Mouse (Mus musculus): ENCODE measurements at regions not wholly inside any gene's neighbourhood (a gene's known extent, or its start where the extent isn't known, plus 50 kb on each side); places are given as distances from the start of the nearest gene placed in this dataset.

GRCm38 (mm10) chr2:137493600-137493999 lies 377.2 kb upstream of the Jag1 start:
- no peak overlapping the region for H3K27ac ChIP-seq
- ATAC-seq (ENCODE audit: insufficient number of reproducible peaks, insufficient read depth, low FRiP score, low TSS enrichment, low read depth) = no peak
- H3K4me2 ChIP-seq = no peak overlapping the region
- H3K27me3 ChIP-seq = no peaks in the 10 kb centered on the region
- no peak overlapping the region for H3K9ac ChIP-seq (replicated peaks)
- WGBS = 88% methylated on average over 5 of the region's 5 CpGs
- H3K4me3 ChIP-seq (replicated peaks) = no peak overlapping the region
- H3K9me3 ChIP-seq = no peaks in the 10 kb centered on the region
- H3K4me1 ChIP-seq (replicated peaks) = no peaks in the 10 kb centered on the region
- H3K36me3 ChIP-seq = no peaks in the 10 kb centered on the region

DNA sequence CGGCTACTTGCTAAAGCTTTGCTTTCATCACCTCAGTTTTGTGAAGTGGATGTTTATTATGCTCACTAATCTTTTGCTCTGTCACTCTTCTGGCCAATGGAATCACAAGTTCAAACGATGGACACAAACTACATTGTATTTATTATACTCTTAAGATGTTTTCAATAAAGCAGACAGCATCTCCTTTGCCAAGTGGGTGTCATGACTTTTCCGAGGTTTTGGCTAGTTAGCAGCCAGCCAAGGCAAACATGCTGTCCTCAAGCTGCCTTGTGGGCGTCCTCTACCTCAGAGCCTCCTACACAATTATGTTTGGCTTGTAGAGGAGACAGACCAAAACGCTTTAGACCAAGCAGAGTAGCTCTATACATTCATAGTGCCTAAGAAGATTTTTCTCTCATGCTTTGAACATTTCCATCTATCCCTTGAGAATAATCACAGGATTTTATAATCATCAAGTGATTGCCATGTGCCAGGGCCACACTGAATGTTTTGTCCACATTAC lies 372.8 kb upstream of the Jag1 start:
- ATAC-seq (ENCODE audit: insufficient number of reproducible peaks, insufficient read depth, low FRiP score, low TSS enrichment, low read depth) = no peak
- WGBS = 29% methylated on average over 5 of the region's 5 CpGs

GRCm38 (mm10) chr2:137468769-137469168 lies 352.3 kb upstream of the Jag1 start:
- Histone ChIP-seq H3K4me1 (replicated peaks) (0 out of 2 replicates have a peak, but pooled peaks cover 6% of the 10 kb centered on the region), H3K9me3 (no peaks in the 10 kb centered on the region), H3K36me3 (no peaks in the 10 kb centered on the region), H3K27ac (no peak overlapping the region), H3K4me3 (replicated peaks) (no peak overlapping the region), H3K4me2 (no peak overlapping the region), H3K9ac (replicated peaks) (no peak overlapping the region), H3K27me3 (no peaks in the 10 kb centered on the region)
- ATAC-seq (ENCODE audit: insufficient number of reproducible peaks, insufficient read depth, low FRiP score, low TSS enrichment, low read depth) = no peak
- 54% methylated on average over 1 of the region's 1 CpGs for WGBS

More for the DNA sequence above, 372.8 kb upstream of the Jag1 start:
- H3K36me3 ChIP-seq = no peaks in the 10 kb centered on the region
- no peaks in the 10 kb centered on the region for H3K4me1 ChIP-seq (replicated peaks)
- H3K27ac ChIP-seq = no peak overlapping the region
- no peaks in the 10 kb centered on the region for H3K27me3 ChIP-seq
- H3K9ac ChIP-seq (replicated peaks) = no peak overlapping the region
- no peak overlapping the region for H3K4me3 ChIP-seq (replicated peaks)
- H3K4me2 ChIP-seq = no peak overlapping the region
- no peaks in the 10 kb centered on the region for H3K9me3 ChIP-seq

- Histone ChIP-seq H3K27ac (no peak overlapping the region), H3K4me1 (replicated peaks) (no peaks in the 10 kb centered on the region), H3K36me3 (no peaks in the 10 kb centered on the region), H3K4me2 (no peak overlapping the region), H3K4me3 (replicated peaks) (no peak overlapping the region), H3K9me3 (no peaks in the 10 kb centered on the region), H3K27me3 (no peaks in the 10 kb centered on the region), H3K9ac (replicated peaks) (no peak overlapping the region)
- ATAC-seq (ENCODE audit: insufficient number of reproducible peaks, insufficient read depth, low FRiP score, low TSS enrichment, low read depth) = no peak
- 64% methylated on average over 4 of the region's 4 CpGs for WGBS
Observed at GRCm38 (mm10) chr2:137457061-137457753, 340.8 kb upstream of the Jag1 start.

DNA sequence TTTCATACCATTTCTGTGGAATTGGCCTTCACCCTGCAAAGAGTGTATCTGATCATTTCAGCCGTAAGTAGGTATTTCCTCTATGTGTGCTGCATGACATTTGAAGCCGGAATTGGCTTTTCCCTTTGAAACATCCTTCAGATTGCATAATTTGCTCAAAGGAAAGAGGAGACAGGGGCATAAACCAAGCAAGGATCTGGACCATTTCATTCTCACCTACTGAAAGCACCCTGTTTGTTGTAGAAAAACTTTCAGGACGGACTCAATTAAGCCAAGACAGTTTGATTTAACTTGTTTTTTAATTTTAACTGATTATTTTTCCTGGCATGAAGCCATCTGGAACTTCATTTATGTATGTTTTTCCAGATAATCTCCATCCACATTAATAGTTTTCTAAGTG lies 340.0 kb upstream of the Jag1 start:
- no peak for ATAC-seq (ENCODE audit: insufficient number of reproducible peaks, insufficient read depth, low FRiP score, low TSS enrichment, low read depth)
- Histone ChIP-seq H3K36me3 (no peaks in the 10 kb centered on the region), H3K27ac (no peak overlapping the region), H3K27me3 (no peaks in the 10 kb centered on the region), H3K4me2 (no peak overlapping the region), H3K9ac (replicated peaks) (no peak overlapping the region), H3K4me1 (replicated peaks) (no peaks in the 10 kb centered on the region), H3K4me3 (replicated peaks) (no peak overlapping the region), H3K9me3 (no peaks in the 10 kb centered on the region)
- 35% methylated on average over 3 of the region's 3 CpGs for WGBS

GRCm38 (mm10) chr2:137446919-137447318 lies 330.5 kb upstream of the Jag1 start:
- no peak for ATAC-seq (ENCODE audit: insufficient number of reproducible peaks, insufficient read depth, low FRiP score, low TSS enrichment, low read depth)
- Histone ChIP-seq H3K9ac (replicated peaks) (no peak overlapping the region), H3K4me1 (replicated peaks) (no peaks in the 10 kb centered on the region)

GRCm38 (mm10) chr2:137437741-137438140 lies 321.3 kb upstream of the Jag1 start:
- H3K27me3 ChIP-seq = no peaks in the 10 kb centered on the region
- no peak overlapping the region for H3K27ac ChIP-seq
- H3K9me3 ChIP-seq = no peaks in the 10 kb centered on the region
- 37% methylated on average over 5 of the region's 5 CpGs for WGBS
- no peak overlapping the region for H3K9ac ChIP-seq (replicated peaks)
- no peaks in the 10 kb centered on the region for H3K36me3 ChIP-seq
- ATAC-seq (ENCODE audit: insufficient number of reproducible peaks, insufficient read depth, low FRiP score, low TSS enrichment, low read depth) = no peak
- no peak overlapping the region for H3K4me3 ChIP-seq (replicated peaks)
- no peak overlapping the region for H3K4me2 ChIP-seq
- no peaks in the 10 kb centered on the region for H3K4me1 ChIP-seq (replicated peaks)

More at GRCm38 (mm10) chr2:137446919-137447318, 330.5 kb upstream of the Jag1 start:
- no peak overlapping the region for H3K4me3 ChIP-seq (replicated peaks)
- 89% methylated on average over 7 of the region's 7 CpGs for WGBS
- H3K9me3 ChIP-seq = no peaks in the 10 kb centered on the region
- H3K4me2 ChIP-seq = no peak overlapping the region
- H3K36me3 ChIP-seq = no peaks in the 10 kb centered on the region
- H3K27me3 ChIP-seq = no peaks in the 10 kb centered on the region
- H3K27ac ChIP-seq = no peak overlapping the region

DNA sequence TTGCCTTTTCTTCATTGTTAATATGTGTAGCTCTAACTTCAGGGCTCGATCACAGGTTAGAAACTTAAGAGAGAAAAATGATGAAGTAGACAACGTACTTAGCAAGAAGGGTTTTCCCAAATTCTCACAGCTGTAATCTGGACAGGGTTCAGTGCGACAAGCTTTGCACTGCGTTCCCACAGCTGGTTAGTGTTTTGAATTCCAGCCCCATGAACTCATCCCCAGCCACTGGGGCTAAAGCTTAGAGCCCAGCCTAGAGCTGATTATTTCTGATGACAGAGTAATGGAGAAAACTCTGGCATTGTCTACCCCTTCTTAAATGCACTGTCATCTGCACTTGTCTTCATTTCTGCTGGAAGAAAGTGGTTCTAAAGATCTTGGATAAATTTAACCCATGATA lies 319.7 kb upstream of the Jag1 start:
- 67% methylated on average over 4 of the region's 4 CpGs for WGBS
- no peaks in the 10 kb centered on the region for H3K4me1 ChIP-seq (replicated peaks)
- H3K9ac ChIP-seq (replicated peaks) = no peak overlapping the region
- H3K4me2 ChIP-seq = no peak overlapping the region
- H3K4me3 ChIP-seq (replicated peaks) = no peak overlapping the region
- H3K27me3 ChIP-seq = no peaks in the 10 kb centered on the region
- no peak overlapping the region for H3K27ac ChIP-seq
- H3K36me3 ChIP-seq = no peaks in the 10 kb centered on the region
- no peak for ATAC-seq (ENCODE audit: insufficient number of reproducible peaks, insufficient read depth, low FRiP score, low TSS enrichment, low read depth)
- no peaks in the 10 kb centered on the region for H3K9me3 ChIP-seq

DNA sequence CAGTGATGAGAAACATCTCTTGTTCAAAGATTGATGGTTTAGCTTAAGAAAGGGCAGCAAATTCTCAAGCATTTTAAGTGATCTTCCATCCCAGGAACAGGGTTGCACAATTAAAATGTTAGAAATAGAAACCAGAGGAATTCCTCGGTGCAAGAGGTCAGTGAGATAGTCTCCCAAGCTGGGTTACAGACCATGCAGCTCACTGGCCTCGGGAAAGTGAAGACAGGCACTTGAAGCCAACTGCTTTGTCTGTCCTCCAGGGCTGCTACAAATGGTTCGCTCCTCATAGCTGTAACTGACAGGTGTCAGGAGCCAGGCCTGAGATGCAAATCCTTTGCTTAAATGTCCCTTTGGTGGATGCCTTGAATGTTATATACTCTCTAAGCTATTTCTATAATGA lies 306.2 kb upstream of the Jag1 start:
- WGBS = 79% methylated on average over 3 of the region's 3 CpGs
- Histone ChIP-seq H3K4me2 (no peak overlapping the region), H3K36me3 (no peaks in the 10 kb centered on the region), H3K9ac (replicated peaks) (no peak overlapping the region), H3K9me3 (no peaks in the 10 kb centered on the region), H3K4me1 (replicated peaks) (no peaks in the 10 kb centered on the region), H3K27me3 (no peaks in the 10 kb centered on the region), H3K4me3 (replicated peaks) (no peak overlapping the region), H3K27ac (no peak overlapping the region)
- no peak for ATAC-seq (ENCODE audit: insufficient number of reproducible peaks, insufficient read depth, low FRiP score, low TSS enrichment, low read depth)

GRCm38 (mm10) chr2:137419678-137420077 lies 303.2 kb upstream of the Jag1 start:
- H3K9me3 ChIP-seq = no peaks in the 10 kb centered on the region
- no peaks in the 10 kb centered on the region for H3K36me3 ChIP-seq
- H3K9ac ChIP-seq (replicated peaks) = no peak overlapping the region
- no peak overlapping the region for H3K4me3 ChIP-seq (replicated peaks)
- no peak overlapping the region for H3K27ac ChIP-seq
- no peak overlapping the region for H3K4me2 ChIP-seq
- WGBS = 15% methylated on average over 4 of the region's 4 CpGs
- no peaks in the 10 kb centered on the region for H3K27me3 ChIP-seq
- H3K4me1 ChIP-seq (replicated peaks) = no peaks in the 10 kb centered on the region
- no peak for ATAC-seq (ENCODE audit: insufficient number of reproducible peaks, insufficient read depth, low FRiP score, low TSS enrichment, low read depth)

DNA sequence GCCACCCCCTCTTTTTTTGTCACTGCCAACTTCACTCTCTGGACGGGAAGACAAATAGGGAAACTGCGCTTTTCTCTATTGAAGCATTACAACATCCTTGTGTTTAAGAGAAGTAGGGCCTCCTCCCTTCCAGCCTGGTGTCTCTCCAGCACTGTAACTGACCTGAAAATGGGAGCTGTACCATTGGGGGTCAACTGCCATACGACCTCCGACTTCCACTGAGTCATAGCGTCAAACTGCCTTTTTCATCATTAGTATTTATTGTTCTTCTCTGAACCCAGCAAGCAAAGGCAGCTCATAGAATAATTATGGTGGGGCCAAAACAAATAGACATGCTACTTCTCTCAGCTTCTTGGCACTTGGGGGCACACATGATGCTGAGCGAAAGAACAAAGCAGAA lies 301.2 kb upstream of the Jag1 start:
- H3K9me3 ChIP-seq = no peaks in the 10 kb centered on the region
- ATAC-seq (ENCODE audit: insufficient number of reproducible peaks, insufficient read depth, low FRiP score, low TSS enrichment, low read depth) = no peak
- no peak overlapping the region for H3K27ac ChIP-seq
- no peak overlapping the region for H3K4me2 ChIP-seq
- WGBS = 87% methylated on average over 6 of the region's 6 CpGs
- no peaks in the 10 kb centered on the region for H3K4me1 ChIP-seq (replicated peaks)
- H3K4me3 ChIP-seq (replicated peaks) = no peak overlapping the region
- no peak overlapping the region for H3K9ac ChIP-seq (replicated peaks)
- H3K27me3 ChIP-seq = no peaks in the 10 kb centered on the region
- H3K36me3 ChIP-seq = no peaks in the 10 kb centered on the region

DNA sequence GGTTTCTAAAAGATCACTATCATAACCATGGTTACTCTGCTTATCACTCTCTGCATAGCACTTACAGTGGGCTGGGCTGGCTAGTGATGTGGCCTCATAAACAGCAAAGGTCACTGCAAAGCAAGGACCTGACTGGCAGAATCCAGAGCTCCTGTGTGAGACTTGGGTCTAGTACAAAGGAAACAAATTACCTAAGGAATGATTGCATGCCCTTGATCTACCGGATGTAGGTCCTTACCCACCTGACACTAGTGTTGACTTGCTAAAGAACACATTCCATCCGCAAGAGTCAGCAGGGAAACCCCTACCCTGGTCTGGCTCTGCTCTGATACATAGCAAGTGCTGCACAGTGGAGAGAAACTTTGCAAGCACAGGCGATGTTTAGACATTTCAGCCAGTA lies 297.0 kb upstream of the Jag1 start:
- WGBS = 67% methylated on average over 3 of the region's 3 CpGs
- H3K27me3 ChIP-seq = no peaks in the 10 kb centered on the region
- H3K4me3 ChIP-seq (replicated peaks) = no peak overlapping the region
- no peaks in the 10 kb centered on the region for H3K36me3 ChIP-seq
- no peak for ATAC-seq (ENCODE audit: insufficient number of reproducible peaks, insufficient read depth, low FRiP score, low TSS enrichment, low read depth)
- no peaks in the 10 kb centered on the region for H3K9me3 ChIP-seq
- no peak overlapping the region for H3K27ac ChIP-seq
- H3K9ac ChIP-seq (replicated peaks) = no peak overlapping the region
- no peak overlapping the region for H3K4me2 ChIP-seq
- H3K4me1 ChIP-seq (replicated peaks) = no peaks in the 10 kb centered on the region
